Mouse (Mus musculus) spleen, adult 2 months (tissue): ENCODE data around the gene Cd28.

Experiments used
- CTCF ChIP-seq: fragments of 200-500 bp; IDR thresholded peaks from 2 replicates; pipeline ENCODE4 v1.5.1; 2011; ENCODE audit warnings: mild to moderate bottlenecking, inconsistent platforms; ENCODE audit not compliant: insufficient read depth, insufficient read length, insufficient replicate concordance; ENCODE audit errors: extremely low read depth
- POLR2A ChIP-seq: fragments of 200-500 bp; IDR thresholded peaks from 2 replicates; pipeline ENCODE4 v1.6.1; 2011; ENCODE audit warnings: low read depth, low read length, inconsistent platforms

GRCm38 (mm10) chr1:60805178-60805577 is 88.6 kb downstream of the Cd28 start:
- TF ChIP-seq CTCF (no peak), POLR2A (no peak)
